Mouse (Mus musculus): ENCODE data around the gene Ppp1ca. TPM values are rescaled to one million over a fixed set of nuclear protein-coding genes. Genes with fewer than 3 reads are reported as not detected.

The Ppp1ca gene
- 100 to 1,000 TPM; 272 to 313 TPM for total RNA-seq (2021)
- 406 and 497 TPM in 2 replicates for polyA plus RNA-seq (2012; rRNA removed)
- long read RNA-seq, transcript Ppp1ca-201 (7 exons, 1,473 nt) = major isoform, 251 of 271 reads
- long read RNA-seq, partial matches to known transcripts = 8 of 271 reads
- long read RNA-seq, other reads (novel, unspliced or antisense) = 12 of 271 reads

DNA sequence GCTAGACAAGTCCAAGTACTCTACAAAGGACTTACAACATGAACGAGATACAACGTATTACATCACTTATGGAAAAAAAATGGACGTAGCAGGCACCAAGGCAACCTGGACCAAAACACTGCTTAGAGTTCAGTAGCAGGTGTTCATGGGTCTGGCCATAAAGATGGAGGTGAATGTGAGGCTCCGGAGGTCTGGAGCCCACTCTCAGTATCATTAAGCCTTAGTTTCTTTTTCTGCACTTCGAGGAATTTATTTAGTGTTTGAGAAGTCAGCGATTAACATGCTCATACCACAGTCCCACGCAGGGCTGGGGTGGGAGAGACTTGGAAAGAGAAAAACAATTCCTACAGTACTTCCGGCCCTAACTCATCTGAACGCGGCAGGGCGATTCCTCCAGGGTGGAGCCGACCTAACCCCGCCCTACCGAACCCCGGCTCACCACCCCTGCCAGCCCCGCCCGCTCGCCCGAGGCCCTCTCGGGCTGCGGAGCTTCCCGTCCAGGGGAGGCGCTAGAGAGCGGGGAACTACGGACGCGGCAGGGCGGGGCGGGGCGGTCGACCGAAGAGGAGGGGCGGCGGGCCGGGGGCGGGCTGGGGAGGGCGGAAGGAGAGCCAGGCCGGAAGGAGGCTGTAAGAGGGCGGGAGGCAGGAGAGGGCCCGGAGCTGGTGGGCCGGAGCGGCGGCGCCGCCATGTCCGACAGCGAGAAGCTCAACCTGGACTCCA lies at the start of gene Ppp1ca:
Gene Ppp1ca (plus strand): TSS at position 538 of the 723 bp plus-strand sequence.
- Histone ChIP-seq H3K27ac (peak within 1 kb of the TSS; percentile 96), H3K9ac (ENCODE audit: low read depth, low read length) (peak within 1 kb of the TSS; percentile 99), H3K27me3 (ENCODE audit: control insufficient read depth, insufficient read depth, low read length) (no peaks in the 10 kb centered on the region), H3K36me3 (ENCODE audit: control insufficient read depth, insufficient read depth, low read length) (peaks cover 12% of the 10 kb centered on the region), H3K4me3 (peak within 1 kb of the TSS; percentile 98), H3K79me2 (replicated peaks; ENCODE audit: control insufficient read depth, insufficient read depth, low read length) (peaks cover 5% of the 10 kb centered on the region; the same call in 1 of the 2 replicates), H3K4me1 (ENCODE audit: control insufficient read depth, insufficient read depth, low read length) (peaks cover 8% of the 10 kb centered on the region)
- TF ChIP-seq EP300 (IDR thresholded peaks at IDR 0.05; ENCODE audit: insufficient read depth, low read depth, low read length) = 0 out of 2 replicates have a peak, but pooled peaks have one; percentile 41
- peak; percentile 84 for TF ChIP-seq CTCF (IDR thresholded peaks at IDR 0.05)
- peak; percentile 79 for TF ChIP-seq POLR2A (IDR thresholded peaks at IDR 0.05; ENCODE audit: insufficient read depth, low read depth, low read length)
- intact Hi-C loops (cut with DNase I) = loop anchor here (1.0 kb wide), 2 partner anchors 10 to 21 kb away; partner anchors contain the start of gene Rad9a
- DNase-seq = peak; percentile 96 to 98
- WGBS = 2% methylated on average over 45 of the region's 47 CpGs

- no peak overlapping the region for H3K4me3 ChIP-seq
- H3K79me2 ChIP-seq (replicated peaks; ENCODE audit: control insufficient read depth, insufficient read depth, low read length) = no peaks in the 10 kb centered on the region
- TF ChIP-seq POLR2A (IDR thresholded peaks at IDR 0.05; ENCODE audit: insufficient read depth, low read depth, low read length) (no peak), CTCF (IDR thresholded peaks at IDR 0.05) (no peak), EP300 (IDR thresholded peaks at IDR 0.05; ENCODE audit: insufficient read depth, low read depth, low read length) (no peak)
- H3K27ac ChIP-seq = no peak overlapping the region
- intact Hi-C loops (cut with DNase I) = no loop called here
- no peak for DNase-seq
- H3K4me1 ChIP-seq (ENCODE audit: control insufficient read depth, insufficient read depth, low read length) = peaks cover 1% of the 10 kb centered on the region; the same call in 1 of the 2 replicates
- WGBS = 78% methylated on average over 18 of the region's 18 CpGs
- no peaks in the 10 kb centered on the region for H3K27me3 ChIP-seq (ENCODE audit: control insufficient read depth, insufficient read depth, low read length)
- no peaks in the 10 kb centered on the region for H3K36me3 ChIP-seq (ENCODE audit: control insufficient read depth, insufficient read depth, low read length)
- H3K9ac ChIP-seq (ENCODE audit: low read depth, low read length) = no peak overlapping the region
These were observed 49.3 kb upstream of the Ppp1ca start for GRCm38 (mm10) chr19:4142416-4143173.

- WGBS = 64% methylated on average over 7 of the region's 7 CpGs
- no peak within 1 kb of the TSS for H3K9ac ChIP-seq (ENCODE audit: low read depth, low read length)
These were observed 48.1 kb upstream of the Ppp1ca start, which contains the start of gene Cabp4 for GRCm38 (mm10) chr19:4143759-4144268. Gene Cabp4 (minus strand): TSS chr19:4144033.

GRCm38 (mm10) chr19:4144550-4145498 lies 47.0 kb upstream of the Ppp1ca start:
- peak overlapping the region; percentile 68 for H3K27ac ChIP-seq
- H3K79me2 ChIP-seq (replicated peaks; ENCODE audit: control insufficient read depth, insufficient read depth, low read length) = no peaks in the 10 kb centered on the region
- WGBS = 55% methylated on average over 16 of the region's 16 CpGs
- H3K9ac ChIP-seq (ENCODE audit: low read depth, low read length) = no peak overlapping the region
- peak in 1 of 2 experiments; percentile 63 for DNase-seq
- H3K4me3 ChIP-seq = no peak overlapping the region
- TF ChIP-seq EP300 (IDR thresholded peaks at IDR 0.05; ENCODE audit: insufficient read depth, low read depth, low read length) = no peak
- TF ChIP-seq CTCF (IDR thresholded peaks at IDR 0.05) = no peak
- TF ChIP-seq POLR2A (IDR thresholded peaks at IDR 0.05; ENCODE audit: insufficient read depth, low read depth, low read length) = no peak
- peaks cover 7% of the 10 kb centered on the region for H3K4me1 ChIP-seq (ENCODE audit: control insufficient read depth, insufficient read depth, low read length)
- intact Hi-C loops (cut with DNase I) = no loop called here
- no peaks in the 10 kb centered on the region for H3K27me3 ChIP-seq (ENCODE audit: control insufficient read depth, insufficient read depth, low read length)
- H3K36me3 ChIP-seq (ENCODE audit: control insufficient read depth, insufficient read depth, low read length) = no peaks in the 10 kb centered on the region

More at GRCm38 (mm10) chr19:4143759-4144268, 48.1 kb upstream of the Ppp1ca start, which contains the start of gene Cabp4:
- H3K36me3 ChIP-seq (ENCODE audit: control insufficient read depth, insufficient read depth, low read length) = no peaks in the 10 kb centered on the region
- H3K79me2 ChIP-seq (replicated peaks; ENCODE audit: control insufficient read depth, insufficient read depth, low read length) = no peaks in the 10 kb centered on the region
- H3K27ac ChIP-seq = peak within 1 kb of the TSS; percentile 68
- DNase-seq = no peak
- H3K27me3 ChIP-seq (ENCODE audit: control insufficient read depth, insufficient read depth, low read length) = no peaks in the 10 kb centered on the region
- intact Hi-C loops (cut with DNase I) = no loop called here
- H3K4me1 ChIP-seq (ENCODE audit: control insufficient read depth, insufficient read depth, low read length) = peaks cover 5% of the 10 kb centered on the region
- H3K4me3 ChIP-seq = no peak within 1 kb of the TSS
- TF ChIP-seq CTCF (IDR thresholded peaks at IDR 0.05) = no peak
- TF ChIP-seq EP300 (IDR thresholded peaks at IDR 0.05; ENCODE audit: insufficient read depth, low read depth, low read length) = no peak
- no peak for TF ChIP-seq POLR2A (IDR thresholded peaks at IDR 0.05; ENCODE audit: insufficient read depth, low read depth, low read length)

GRCm38 (mm10) chr19:4145936-4146335 lies 45.9 kb upstream of the Ppp1ca start:
- H3K27me3 ChIP-seq (ENCODE audit: control insufficient read depth, insufficient read depth, low read length) = no peaks in the 10 kb centered on the region
- H3K36me3 ChIP-seq (ENCODE audit: control insufficient read depth, insufficient read depth, low read length) = no peaks in the 10 kb centered on the region
- H3K4me3 ChIP-seq = no peak overlapping the region
- DNase-seq = no peak
- H3K27ac ChIP-seq = peak overlapping the region; percentile 68; the same call in 1 of the 2 replicates
- TF ChIP-seq CTCF (IDR thresholded peaks at IDR 0.05) (no peak), POLR2A (IDR thresholded peaks at IDR 0.05; ENCODE audit: insufficient read depth, low read depth, low read length) (no peak), EP300 (IDR thresholded peaks at IDR 0.05; ENCODE audit: insufficient read depth, low read depth, low read length) (no peak)
- H3K9ac ChIP-seq (ENCODE audit: low read depth, low read length) = no peak overlapping the region
- 92% methylated on average over 5 of the region's 5 CpGs for WGBS
- no peaks in the 10 kb centered on the region for H3K79me2 ChIP-seq (replicated peaks; ENCODE audit: control insufficient read depth, insufficient read depth, low read length)
- intact Hi-C loops (cut with DNase I) = no loop called here
- H3K4me1 ChIP-seq (ENCODE audit: control insufficient read depth, insufficient read depth, low read length) = peaks cover 8% of the 10 kb centered on the region

All from heart, adult 2 months (tissue).